Mouse (Mus musculus) spleen, adult 2 months (tissue): ENCODE data around the gene Ndufaf8. TPM values are rescaled to one million over a fixed set of nuclear protein-coding genes. Genes with fewer than 3 reads are reported as not detected.

Experiments
- DNase-seq, 2 experiments: peaks; one replicate each; pipeline versions ENCODE4 v3.0.0 to v3.0.0-alpha.2; 2012 to 2021; ENCODE audit warnings: low spot score in 2 of 2, low read depth in 1 of 2
- H3K27ac ChIP-seq: fragments of 200-500 bp; 2 replicates; pipeline ENCODE4 v1.5.1; 2012; ENCODE audit warnings: low read length, inconsistent platforms; ENCODE audit not compliant: insufficient read depth
- H3K27me3 ChIP-seq: fragments of 200-500 bp; 2 replicates; pipeline ENCODE4 v1.6.1; 2012; ENCODE audit warnings: mild to moderate bottlenecking, moderate library complexity, low read length, inconsistent platforms; ENCODE audit not compliant: control insufficient read depth, insufficient read depth
- H3K36me3 ChIP-seq: fragments of 200-500 bp; 2 replicates; pipeline ENCODE4 v1.6.1; 2012; ENCODE audit warnings: mild to moderate bottlenecking, low read length, inconsistent platforms; ENCODE audit not compliant: control insufficient read depth, insufficient read depth
- H3K4me1 ChIP-seq: fragments of 200-500 bp; 2 replicates; pipeline ENCODE4 v1.6.1; 2011; ENCODE audit warnings: inconsistent platforms; ENCODE audit not compliant: control insufficient read depth, insufficient read depth, insufficient read length
- H3K4me3 ChIP-seq: fragments of 200-500 bp; 2 replicates; pipeline ENCODE4 v1.5.1; 2011; ENCODE audit warnings: mild to moderate bottlenecking, inconsistent platforms; ENCODE audit not compliant: insufficient read depth, insufficient read length; ENCODE audit errors: extremely low read depth
- CTCF ChIP-seq: fragments of 200-500 bp; IDR thresholded peaks from 2 replicates; pipeline ENCODE4 v1.5.1; 2011; ENCODE audit warnings: mild to moderate bottlenecking, inconsistent platforms; ENCODE audit not compliant: insufficient read depth, insufficient read length, insufficient replicate concordance; ENCODE audit errors: extremely low read depth
- POLR2A ChIP-seq: fragments of 200-500 bp; IDR thresholded peaks from 2 replicates; pipeline ENCODE4 v1.6.1; 2011; ENCODE audit warnings: low read depth, low read length, inconsistent platforms
- WGBS: fragments of 180-500 bp; shearing (Covaris S2); methylation state at CpG from one replicate; pipeline ENCODE4 v1.1.7; 2018; 5-methylcytosine and 5-hydroxymethylcytosine counted together
- polyA plus RNA-seq: library from polyadenylated mRNA; depleted of rRNA; stranded (reverse); fragments of >200 nt; gene quantifications from 2 replicates; pipeline ENCODE4 v1.2.3, GENCODE M21; 2012

Gene Ndufaf8
- polyA plus RNA-seq, 1 experiment, result 31.0 TPM

DNA sequence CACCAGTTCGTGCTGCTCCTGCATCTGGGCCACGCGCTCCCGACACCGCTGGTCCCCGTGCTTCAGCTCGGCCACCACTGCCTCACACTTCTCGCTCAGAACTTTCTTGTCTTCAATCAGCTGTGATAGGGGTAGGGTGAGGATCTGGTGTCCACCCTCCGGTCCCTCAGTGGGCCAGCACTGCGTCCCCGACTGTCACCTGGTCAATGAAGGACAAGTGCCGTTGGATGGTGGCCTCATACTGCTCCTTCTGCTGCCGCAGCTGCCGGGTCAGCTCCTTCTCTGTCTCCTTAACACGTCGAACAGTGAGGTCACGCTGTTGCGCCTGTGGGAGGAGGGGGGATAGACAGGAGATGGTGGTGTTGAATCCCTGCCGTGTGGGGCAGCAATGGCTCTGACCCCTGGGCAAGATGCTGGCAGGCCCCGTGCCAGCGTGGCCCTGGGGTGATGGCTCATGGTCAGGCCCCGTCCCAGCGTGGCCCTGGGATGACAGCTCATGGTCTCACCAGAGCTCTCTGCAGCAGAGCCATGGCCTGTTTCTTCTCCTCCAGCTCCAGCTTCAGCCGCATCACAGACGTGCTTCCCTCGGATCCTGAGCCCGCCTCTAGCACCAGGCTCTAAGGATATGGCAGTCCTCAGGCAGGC lies 28.3 kb upstream of the Ndufaf8 start:
- Histone ChIP-seq H3K27me3 (no peaks in the 10 kb centered on the region), H3K36me3 (peaks cover 4% of the 10 kb centered on the region; the same call in 1 of the 2 replicates), H3K4me3 (no peak overlapping the region), H3K4me1 (no peaks in the 10 kb centered on the region; the same call in 1 of the 2 replicates), H3K27ac (no peak overlapping the region)
- DNase-seq, result no peak
- no peak for TF ChIP-seq CTCF
- no peak for TF ChIP-seq POLR2A
- WGBS, result 96% methylated on average over 27 of the region's 27 CpGs

DNA sequence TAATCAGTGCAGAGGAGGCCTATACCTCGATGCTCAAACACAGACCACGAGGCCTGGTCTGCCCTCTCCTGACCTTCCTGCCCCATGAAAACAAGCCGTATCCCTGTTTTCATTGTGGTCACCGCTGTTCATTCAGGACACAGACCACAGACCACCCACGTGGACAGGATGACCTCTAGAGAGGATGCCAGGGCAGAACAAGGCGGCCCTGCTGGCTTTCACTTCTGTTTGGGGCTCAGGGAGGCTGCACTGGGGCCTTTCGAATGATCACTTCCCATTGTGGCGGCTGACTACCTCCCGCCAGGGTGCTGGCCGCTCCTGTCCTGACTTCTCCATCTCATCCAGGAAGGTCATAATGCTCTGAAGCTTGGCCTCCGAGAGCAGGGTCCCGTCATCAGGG lies 27.7 kb upstream of the Ndufaf8 start:
- TF ChIP-seq CTCF (no peak), POLR2A (no peak)
- H3K27ac ChIP-seq, result no peak overlapping the region
- H3K27me3 ChIP-seq, result no peaks in the 10 kb centered on the region
- DNase-seq, result no peak
- 80% methylated on average over 12 of the region's 12 CpGs for WGBS
- H3K4me1 ChIP-seq, result no peaks in the 10 kb centered on the region; the same call in 1 of the 2 replicates
- H3K4me3 ChIP-seq, result no peak overlapping the region
- peaks cover 4% of the 10 kb centered on the region; the same call in 1 of the 2 replicates for H3K36me3 ChIP-seq

DNA sequence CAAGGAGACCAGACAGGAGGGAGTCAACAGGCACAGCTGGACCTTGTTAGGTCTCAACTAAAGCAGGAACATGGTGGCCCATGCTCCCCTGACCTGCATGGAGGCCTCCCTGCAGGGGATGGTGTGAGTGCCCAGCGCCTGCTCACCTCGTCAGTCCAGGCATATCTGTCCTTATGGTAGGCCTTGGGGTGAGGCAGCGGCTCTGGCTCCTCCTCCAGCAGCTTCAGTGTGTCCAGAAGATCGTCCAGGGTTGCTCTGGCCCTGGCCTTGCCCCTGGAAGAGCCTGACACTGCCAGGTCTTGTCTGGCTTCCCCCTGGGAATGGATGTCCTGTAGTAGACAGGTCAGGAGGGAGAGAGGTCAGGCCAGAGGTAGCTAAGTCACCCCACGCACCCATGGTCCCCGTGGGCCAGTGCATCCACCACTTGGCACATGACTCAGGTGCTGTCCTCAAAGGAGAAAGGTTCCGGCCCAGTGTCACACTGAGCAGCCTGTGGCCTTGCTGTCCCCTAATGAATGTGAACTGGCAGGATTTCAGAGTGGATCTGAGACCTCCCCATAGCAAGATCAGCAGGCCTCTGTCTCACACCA lies 26.9 kb upstream of the Ndufaf8 start:
- H3K4me1 ChIP-seq, result no peaks in the 10 kb centered on the region; the same call in 1 of the 2 replicates
- WGBS, result 85% methylated on average over 7 of the region's 7 CpGs
- H3K4me3 ChIP-seq, result no peak overlapping the region
- DNase-seq, result no peak
- H3K27me3 ChIP-seq, result no peaks in the 10 kb centered on the region
- no peak overlapping the region for H3K27ac ChIP-seq
- TF ChIP-seq POLR2A (no peak), CTCF (no peak)
- peaks cover 6% of the 10 kb centered on the region for H3K36me3 ChIP-seq

DNA sequence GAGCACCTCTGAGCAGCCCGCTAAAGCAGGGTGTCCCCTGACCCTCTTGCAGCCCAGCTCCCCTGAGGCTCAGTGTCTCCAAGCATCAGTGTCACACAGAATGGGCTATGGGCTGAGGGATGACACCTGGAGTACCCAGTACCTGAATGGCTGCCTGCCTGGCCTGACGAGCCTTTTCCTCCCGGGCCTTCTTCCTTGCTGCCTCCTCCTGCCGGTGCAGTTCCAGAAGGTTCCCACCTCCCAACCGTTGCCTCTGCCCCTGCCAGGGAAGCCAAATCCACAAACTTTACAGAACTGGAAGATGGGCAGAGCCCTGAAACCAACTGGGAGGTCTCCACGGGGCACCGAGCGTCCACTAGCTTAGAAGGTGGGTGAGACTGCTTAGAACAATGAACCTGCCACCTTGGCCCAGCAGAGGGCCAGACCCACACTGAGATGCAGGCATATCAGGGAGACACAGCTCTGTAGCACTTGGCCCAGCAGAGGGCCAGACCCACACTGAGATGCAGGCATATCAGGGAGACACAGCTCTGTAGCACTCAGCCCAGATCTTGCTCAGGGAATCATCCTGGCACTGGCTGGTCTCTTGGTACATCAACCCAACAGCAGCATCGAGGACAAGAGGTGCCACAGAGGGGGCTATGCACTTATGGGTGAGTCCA lies 25.6 kb upstream of the Ndufaf8 start:
- no peak for DNase-seq
- Histone ChIP-seq H3K27ac (no peak overlapping the region), H3K27me3 (no peaks in the 10 kb centered on the region), H3K4me3 (no peak overlapping the region), H3K4me1 (no peaks in the 10 kb centered on the region; the same call in 1 of the 2 replicates), H3K36me3 (peaks cover 6% of the 10 kb centered on the region)
- no peak for TF ChIP-seq POLR2A
- TF ChIP-seq CTCF, result no peak
- 89% methylated on average over 9 of the region's 9 CpGs for WGBS

DNA sequence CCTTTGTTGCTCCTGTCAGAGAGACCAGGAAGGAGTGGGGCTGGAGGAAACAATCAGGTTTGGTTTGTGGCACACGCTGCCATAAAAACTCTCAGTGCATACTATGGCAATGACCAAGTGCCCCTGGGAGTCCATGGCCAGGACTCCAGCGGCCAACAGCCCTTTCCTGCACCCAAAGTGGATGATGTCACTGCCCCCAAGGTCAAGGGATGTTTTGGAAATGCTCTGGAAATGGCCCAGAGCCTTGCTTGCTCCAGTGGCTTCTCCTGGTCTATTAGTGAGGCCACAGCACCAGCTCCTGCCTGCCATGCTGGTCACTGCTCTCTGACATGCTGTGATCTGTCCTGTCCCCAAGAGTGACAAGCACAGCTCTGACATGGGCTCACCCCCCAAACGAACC lies 22.5 kb upstream of the Ndufaf8 start:
- Histone ChIP-seq H3K4me1 (no peaks in the 10 kb centered on the region), H3K27ac (no peak overlapping the region), H3K4me3 (no peak overlapping the region), H3K36me3 (peaks cover 6% of the 10 kb centered on the region), H3K27me3 (no peaks in the 10 kb centered on the region)
- no peak for DNase-seq
- 79% methylated on average over 3 of the region's 3 CpGs for WGBS
- no peak for TF ChIP-seq POLR2A
- TF ChIP-seq CTCF, result no peak

DNA sequence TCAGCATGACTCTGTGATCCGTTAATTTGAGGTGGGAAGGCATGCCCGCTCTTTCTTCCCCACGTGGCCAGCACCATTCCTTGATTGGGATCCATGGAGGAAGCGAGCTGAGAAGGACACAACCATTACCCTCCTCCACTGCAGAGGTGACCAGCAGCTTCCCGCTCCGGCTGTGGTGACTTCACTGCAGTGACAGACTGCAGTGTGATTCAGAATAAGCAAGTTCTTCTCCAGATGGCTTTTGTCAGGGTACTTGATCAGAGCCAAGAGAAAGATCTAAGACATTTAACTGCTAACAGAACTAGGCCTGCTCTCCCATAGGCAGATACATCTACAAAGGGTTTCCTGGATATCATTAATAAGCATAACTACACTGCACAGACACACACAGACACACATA lies 18.4 kb upstream of the Ndufaf8 start:
- Histone ChIP-seq H3K4me1 (no peaks in the 10 kb centered on the region), H3K27ac (no peak overlapping the region), H3K27me3 (no peaks in the 10 kb centered on the region), H3K36me3 (peaks cover 4% of the 10 kb centered on the region; the same call in 1 of the 2 replicates), H3K4me3 (no peak overlapping the region)
- DNase-seq, result no peak
- TF ChIP-seq CTCF, result no peak
- no peak for TF ChIP-seq POLR2A
- 94% methylated on average over 6 of the region's 6 CpGs for WGBS
